Mouse (Mus musculus): Measurements from ENCODE around the gene Ubc. TPM values are rescaled to one million over a fixed set of nuclear protein-coding genes. Genes with fewer than 3 reads are reported as not detected.
"Not testable (repeated sequence)": the region's sequence is repeated elsewhere in the genome, so short reads cannot be mapped to it uniquely, and the experiment has no call there.

The Ubc gene
- total RNA-seq, 2 experiments from 2014 or later = 781 to 834 TPM

GRCm38 (mm10) chr5:125404536-125404902 lies 14.5 kb upstream of the Ubc start:
- DNase-seq = no peak

- peak; percentile 77 for DNase-seq
These were observed 13.8 kb upstream of the Ubc start for GRCm38 (mm10) chr5:125403481-125404465.

- DNase-seq = no peak
These were observed 13.0 kb upstream of the Ubc start for GRCm38 (mm10) chr5:125402991-125403390.

- no peak for DNase-seq
These were observed 12.5 kb upstream of the Ubc start for GRCm38 (mm10) chr5:125402476-125402875.

GRCm38 (mm10) chr5:125400903-125401302 lies 10.9 kb upstream of the Ubc start:
- no peak for DNase-seq

GRCm38 (mm10) chr5:125395008-125395407 lies 5.0 kb upstream of the Ubc start:
- no peak for DNase-seq

GRCm38 (mm10) chr5:125393622-125394603 lies 3.9 kb upstream of the Ubc start:
- peak; percentile 83 for DNase-seq

- peak; percentile 98 for DNase-seq
These were observed 3.1 kb upstream of the Ubc start for GRCm38 (mm10) chr5:125392977-125393621.

GRCm38 (mm10) chr5:125392618-125392976 lies 2.6 kb upstream of the Ubc start:
- no peak for DNase-seq

- DNase-seq = not testable (repeated sequence)
These were observed 2.2 kb upstream of the Ubc start for GRCm38 (mm10) chr5:125392176-125392575.

GRCm38 (mm10) chr5:125391609-125392008 lies 1.6 kb upstream of the Ubc start:
- peak; percentile 83 for DNase-seq

- no peak for DNase-seq
These were observed 990 bp upstream of the Ubc start for GRCm38 (mm10) chr5:125390906-125391477.

GRCm38 (mm10) chr5:125389131-125389578 lies 847 bp downstream of the Ubc start, which contains the start of gene Gm10382:
Gm10382 (plus strand) TSS chr5:125389322.
- DNase-seq = peak; percentile 91

- DNase-seq = no peak
These were observed 1.5 kb downstream of the Ubc start for GRCm38 (mm10) chr5:125388358-125389092.

- not testable (repeated sequence) for DNase-seq
These were observed 2.7 kb downstream of the Ubc start for GRCm38 (mm10) chr5:125387295-125387694.

GRCm38 (mm10) chr5:125385215-125385940 lies 4.6 kb downstream of the Ubc start:
- no peak for DNase-seq

- DNase-seq = no peak
These were observed 5.3 kb downstream of the Ubc start for GRCm38 (mm10) chr5:125384512-125385214.

- no peak for DNase-seq
These were observed 6.2 kb downstream of the Ubc start for GRCm38 (mm10) chr5:125383637-125384420.
